Comparison of ENCODE assay signal across 8 mouse cellular contexts in the genomic region with DNA sequence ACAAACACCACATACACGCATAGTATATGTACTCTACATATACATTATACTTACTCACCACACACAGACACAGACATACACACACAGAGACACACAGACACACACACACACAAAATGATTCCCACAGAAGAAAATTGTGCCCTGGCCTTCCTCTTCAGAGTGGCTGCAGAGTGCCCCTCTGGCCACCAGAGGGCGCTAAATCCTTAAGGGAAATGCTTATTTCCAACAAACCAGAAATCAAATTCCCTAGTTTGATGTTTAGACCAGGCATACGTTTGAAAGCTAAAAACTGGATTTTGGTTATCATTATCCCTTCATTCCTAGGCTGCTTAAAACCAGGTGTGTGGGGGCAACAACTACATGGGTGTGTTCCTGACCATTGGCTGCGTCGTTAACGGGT.
DNase-seq lines count a peak whose midpoint lies in the region; ATAC-seq and TF ChIP-seq lines count a peak whose summit lies in the region.

No protein-coding gene starts in this region.

- no peak for ATAC-seq in forebrain, embryonic 15.5 days (replicated peaks)
- ATAC-seq in lung, embryonic 14.5 days (ENCODE audit: insufficient read depth): 0 out of 2 replicates have a peak, but pooled peaks have one; percentile 8

- TF ChIP-seq CTCF in embryonic fibroblast, embryonic 13.5 days (IDR thresholded peaks at IDR 0.05; ENCODE audit: borderline replicate concordance, insufficient read depth, low read length): peak; percentile 41; the same call in 1 of the 2 replicates
- TF ChIP-seq CTCF in lung, embryonic 14.5 days (IDR thresholded peaks at IDR 0.05; ENCODE audit: low read depth): peak; percentile 96

- no peak overlapping the region for H3K27ac ChIP-seq in forebrain, embryonic 10.5 days
- no peak overlapping the region for H3K27ac ChIP-seq in forebrain, embryonic 15.5 days (replicated peaks)
- H3K27ac ChIP-seq in embryonic fibroblast, embryonic 13.5 days (ENCODE audit: insufficient read depth, low read length): no peak overlapping the region
- no peak overlapping the region for H3K27ac ChIP-seq in lung, embryonic 14.5 days (ENCODE audit: low read depth)

- no peaks in the 10 kb centered on the region for H3K9me3 ChIP-seq in forebrain, embryonic 10.5 days
- no peaks in the 10 kb centered on the region for H3K9me3 ChIP-seq in forebrain, embryonic 15.5 days
- no peaks in the 10 kb centered on the region for H3K9me3 ChIP-seq in lung, embryonic 14.5 days (ENCODE audit: low read depth, low read length)

- peaks cover 18% of the 10 kb centered on the region for H3K27me3 ChIP-seq in forebrain, embryonic 10.5 days (ENCODE audit: poor library complexity, severe bottlenecking)
- H3K27me3 ChIP-seq in forebrain, embryonic 15.5 days: no peaks in the 10 kb centered on the region
- H3K27me3 ChIP-seq in lung, embryonic 14.5 days (ENCODE audit: insufficient read depth, low read length): peaks cover 3% of the 10 kb centered on the region; the same call in 1 of the 2 replicates

- peaks cover 13% of the 10 kb centered on the region for H3K4me1 ChIP-seq in forebrain, embryonic 10.5 days
- peaks cover 6% of the 10 kb centered on the region for H3K4me1 ChIP-seq in forebrain, embryonic 15.5 days
- H3K4me1 ChIP-seq in embryonic fibroblast, embryonic 13.5 days (ENCODE audit: control insufficient read depth, insufficient read depth, low read length): 0 out of 2 replicates have a peak, but pooled peaks cover 5% of the 10 kb centered on the region
- 0 out of 2 replicates have a peak, but pooled peaks cover 4% of the 10 kb centered on the region for H3K4me1 ChIP-seq in lung, embryonic 14.5 days (ENCODE audit: insufficient read depth)

- peak; percentile 56 for DNase-seq in forebrain, embryonic 10.5 days (ENCODE audit: extremely low spot score, low spot score)
- DNase-seq in A20 (ENCODE audit: low read depth, low spot score): peak; percentile 56
- peak; percentile 62 to 76 for DNase-seq in adrenal gland, postnatal 36 days
- peak; percentile 45 for DNase-seq in large intestine, adult 2 months (ENCODE audit: low read depth, low spot score)
- peak; percentile 94 for DNase-seq in lung, embryonic 14.5 days
- peak; percentile 60 for DNase-seq in right cerebral cortex, postnatal 25 days

- 48% methylated on average over 6 of the region's 6 CpGs for WGBS in forebrain, embryonic 10.5 days
- WGBS in forebrain, embryonic 15.5 days: 42% methylated on average over 6 of the region's 6 CpGs
- 42% methylated on average over 6 of the region's 6 CpGs for WGBS in large intestine, adult 2 months
- 44% methylated on average over 6 of the region's 6 CpGs for WGBS in lung, embryonic 14.5 days

- no peak overlapping the region for H3K4me2 ChIP-seq in forebrain, embryonic 15.5 days (replicated peaks)
- no peak overlapping the region for H3K4me2 ChIP-seq in lung, embryonic 14.5 days

- no peaks in the 10 kb centered on the region for H3K36me3 ChIP-seq in forebrain, embryonic 10.5 days (replicated peaks)
- H3K36me3 ChIP-seq in forebrain, embryonic 15.5 days: no peaks in the 10 kb centered on the region
- H3K36me3 ChIP-seq in lung, embryonic 14.5 days (ENCODE audit: insufficient read depth): no peaks in the 10 kb centered on the region

- no peak for TF ChIP-seq POLR2A in embryonic fibroblast, embryonic 13.5 days (IDR thresholded peaks at IDR 0.05; ENCODE audit: low read depth, low read length)

- no peak overlapping the region for H3K9ac ChIP-seq in forebrain, embryonic 15.5 days (replicated peaks)
- H3K9ac ChIP-seq in lung, embryonic 14.5 days: no peak overlapping the region

- H3K4me3 ChIP-seq in forebrain, embryonic 10.5 days: no peak overlapping the region
- H3K4me3 ChIP-seq in forebrain, embryonic 15.5 days: no peak overlapping the region
- H3K4me3 ChIP-seq in embryonic fibroblast, embryonic 13.5 days (ENCODE audit: insufficient read depth, low read length): no peak overlapping the region
- no peak overlapping the region for H3K4me3 ChIP-seq in lung, embryonic 14.5 days (ENCODE audit: low read depth, low read length)
